Mouse (Mus musculus) cerebellum, postnatal 36 days (tissue): ENCODE results near the gene Gm3138.
"Not testable (repeated sequence)": the region's sequence is repeated elsewhere in the genome, so short reads cannot be mapped to it uniquely, and the experiment has no call there.

ENCODE experiments used
- DNase-seq, 2 experiments: peaks; one replicate each; pipeline ENCODE4 v3.0.0; 2021 to 2022; ENCODE audit warnings: mixed read lengths in 2 of 2

The Gm3138 gene

DNA sequence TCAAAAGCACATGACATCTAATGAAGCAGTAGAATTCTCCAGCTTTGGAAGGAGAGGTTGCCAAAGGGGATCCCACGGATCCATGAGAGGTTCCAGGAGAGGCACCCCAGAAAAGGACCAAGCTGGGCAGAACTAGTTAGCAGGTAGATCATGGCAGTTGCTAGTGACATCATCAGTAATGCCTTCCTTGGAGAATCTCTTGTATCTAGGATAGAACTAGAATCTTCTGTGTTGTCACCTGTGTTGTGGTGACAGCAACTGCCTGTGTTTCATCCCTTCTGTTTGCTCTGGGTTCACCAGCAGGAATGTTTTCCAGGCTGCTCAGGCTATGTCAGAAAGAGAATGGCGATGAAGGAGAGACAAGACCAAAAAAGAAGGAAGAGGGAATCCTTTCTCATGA lies at the start of gene Gm3138:
Gene Gm3138 (plus strand): TSS at position 301 of the 400 bp plus-strand sequence.
- DNase-seq = not testable (repeated sequence)

GRCm38 (mm10) chr14:4269238-4269950 lies 20.0 kb downstream of the Gm3138 start:
- DNase-seq = not testable (repeated sequence)

- not testable (repeated sequence) for DNase-seq
Measured at GRCm38 (mm10) chr14:4279828-4280227, 30.4 kb downstream of the Gm3138 start.
